Mouse (Mus musculus): Measurements from ENCODE around the gene Kcng1.

- TF ChIP-seq CTCF (IDR thresholded peaks at IDR 0.05; ENCODE audit: low read depth) (no peak), EP300 (IDR thresholded peaks at IDR 0.05; ENCODE audit: low read depth) (no peak)
Observed at GRCm38 (mm10) chr2:168245571-168245970, 36.0 kb downstream of the Kcng1 start.

Data from liver, embryonic 14.5 days (tissue).